Mouse (Mus musculus) hindbrain, embryonic 12.5 days (tissue): Measurements from ENCODE around the gene Higd2a. TPM values are rescaled to one million over a fixed set of nuclear protein-coding genes. Genes with fewer than 3 reads are reported as not detected.

Experiments used
- ATAC-seq: fragments of 200-750 bp; cut with Nextera tagmentation; 2 replicates; pipeline ENCODE4 v1.8.0; 2017; ENCODE audit warnings: moderate TSS enrichment; ENCODE audit not compliant: low FRiP score
- H3K27ac ChIP-seq: fragments of 300-500 bp; sonication (generic); 2 replicates; pipeline ENCODE4 v1.5.1; 2016; ENCODE audit warnings: mild to moderate bottlenecking
- H3K27me3 ChIP-seq: fragments of 300-500 bp; sonication (generic); 2 replicates; pipeline ENCODE4 v1.6.1; 2016; ENCODE audit warnings: mild to moderate bottlenecking
- H3K36me3 ChIP-seq: fragments of 300-500 bp; sonication (generic); 2 replicates; pipeline ENCODE4 v1.6.1; 2016; ENCODE audit warnings: mild to moderate bottlenecking
- H3K4me1 ChIP-seq: fragments of 300-500 bp; sonication (generic); 2 replicates; pipeline ENCODE4 v1.6.1; 2016
- H3K4me2 ChIP-seq: fragments of 300-500 bp; sonication (generic); replicated peaks from 2 replicates; pipeline ENCODE4 v1.6.1; 2016; ENCODE audit warnings: mild to moderate bottlenecking
- H3K4me3 ChIP-seq: fragments of 300-500 bp; sonication (generic); 2 replicates; pipeline ENCODE4 v1.5.1; 2016; ENCODE audit warnings: mild to moderate bottlenecking
- H3K9ac ChIP-seq: fragments of 300-500 bp; sonication (generic); 2 replicates; pipeline ENCODE4 v1.6.1; 2016; ENCODE audit warnings: mild to moderate bottlenecking, moderate library complexity
- H3K9me3 ChIP-seq: fragments of 300-500 bp; sonication (generic); replicated peaks from 2 replicates; pipeline ENCODE4 v1.6.1; 2016; ENCODE audit warnings: mild to moderate bottlenecking
- WGBS: fragments of 180-500 bp; shearing (Covaris S2); methylation state at CpG from one replicate; pipeline ENCODE4 v1.1.7; 2016; 5-methylcytosine and 5-hydroxymethylcytosine counted together
- polyA plus RNA-seq: library from polyadenylated mRNA; unstranded; fragments of >200 nt; fragmentation: Nextera tagmentation; extraction: Ambion mirVana; gene quantifications from 2 replicates; pipeline ENCODE4 v1.2.1, GENCODE M21; 2016

Gene Higd2a
- polyA plus RNA-seq, 1 experiment from 2014 or later, result 172 TPM

GRCm38 (mm10) chr13:54589414-54589995, 502 bp upstream of the Higd2a start:
- Histone ChIP-seq H3K27me3 (no peaks in the 10 kb centered on the region), H3K9me3 (no peaks in the 10 kb centered on the region), H3K27ac (no peak overlapping the region), H3K4me2 (peak overlapping the region; percentile 74), H3K36me3 (peaks cover 28% of the 10 kb centered on the region), H3K4me1 (peaks cover 17% of the 10 kb centered on the region), H3K9ac (peak overlapping the region; percentile 81), H3K4me3 (peak overlapping the region; percentile 58)
- ATAC-seq, result peak; percentile 46
- under 1% methylated on average over 24 of the region's 24 CpGs for WGBS

GRCm38 (mm10) chr13:54591776-54592356, 1.9 kb downstream of the Higd2a start:
- Histone ChIP-seq H3K27me3 (no peaks in the 10 kb centered on the region), H3K4me3 (no peak overlapping the region; the same call in 1 of the 2 replicates), H3K9me3 (no peaks in the 10 kb centered on the region), H3K36me3 (peaks cover 14% of the 10 kb centered on the region; the same call in 1 of the 2 replicates), H3K9ac (no peak overlapping the region), H3K27ac (no peak overlapping the region), H3K4me2 (peak overlapping the region; percentile 74; the same call in 1 of the 2 replicates), H3K4me1 (peaks cover 21% of the 10 kb centered on the region)
- WGBS, result 86% methylated on average over 8 of the region's 8 CpGs
- no peak for ATAC-seq

DNA sequence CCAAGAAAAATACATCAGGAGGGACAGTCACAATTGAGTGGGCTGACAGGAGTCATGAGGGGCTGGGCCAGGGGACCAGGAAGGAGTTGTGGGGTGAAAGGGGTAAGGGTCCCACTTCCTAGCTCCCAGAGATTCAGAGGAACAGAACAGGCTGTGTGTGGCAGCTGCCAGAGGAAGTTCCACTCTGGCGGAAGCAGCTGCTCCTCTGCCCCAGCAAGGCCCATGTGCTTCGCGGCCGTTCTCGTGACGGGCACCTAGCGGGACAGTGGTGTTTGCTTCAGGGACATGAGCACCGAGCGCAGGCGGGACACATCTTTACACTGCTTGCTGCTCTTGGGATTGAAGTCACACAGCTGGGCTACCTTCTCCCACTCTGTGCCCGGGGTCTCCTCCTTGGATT, 3.6 kb downstream of the Higd2a start:
- Histone ChIP-seq H3K4me3 (no peak overlapping the region), H3K27ac (no peak overlapping the region), H3K36me3 (peaks cover 12% of the 10 kb centered on the region), H3K9ac (no peak overlapping the region), H3K4me1 (peaks cover 21% of the 10 kb centered on the region), H3K9me3 (no peaks in the 10 kb centered on the region), H3K4me2 (no peak overlapping the region), H3K27me3 (no peaks in the 10 kb centered on the region)
- ATAC-seq, result no peak
- 94% methylated on average over 11 of the region's 11 CpGs for WGBS

DNA sequence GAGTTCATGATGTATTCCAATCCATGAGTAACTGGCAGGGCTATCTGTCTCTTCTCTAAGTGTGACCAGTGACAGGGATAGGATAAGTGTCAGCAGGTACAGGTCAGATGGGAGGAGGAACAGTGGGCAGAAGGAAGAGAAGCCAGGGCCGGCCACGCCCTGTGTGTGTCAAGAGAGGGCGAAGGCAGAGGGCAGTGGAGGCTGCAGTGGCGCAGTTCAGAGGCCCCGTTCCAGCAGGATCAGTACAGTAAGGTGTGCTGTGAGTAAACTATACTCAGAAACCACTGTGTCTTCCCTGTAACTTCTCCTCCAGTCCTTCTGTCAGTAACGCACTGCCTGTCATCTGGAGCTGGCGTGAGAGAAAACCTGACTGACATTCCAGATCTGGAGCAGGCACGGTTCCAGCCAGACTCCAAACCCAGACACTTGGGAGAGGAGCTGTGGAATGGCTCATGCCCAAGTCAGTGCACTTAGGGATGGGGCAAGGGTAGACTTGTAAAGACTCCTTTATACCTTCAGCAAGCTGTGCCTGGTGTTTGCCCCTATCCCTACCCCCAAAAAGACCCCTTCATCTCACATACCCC, 6.2 kb downstream of the Higd2a start:
- no peak overlapping the region for H3K27ac ChIP-seq
- ATAC-seq, result no peak
- 76% methylated on average over 8 of the region's 8 CpGs for WGBS
- peaks cover 24% of the 10 kb centered on the region for H3K36me3 ChIP-seq
- H3K27me3 ChIP-seq, result no peaks in the 10 kb centered on the region
- peaks cover 12% of the 10 kb centered on the region for H3K4me1 ChIP-seq
- no peak overlapping the region for H3K9ac ChIP-seq
- H3K9me3 ChIP-seq, result no peaks in the 10 kb centered on the region
- no peak overlapping the region for H3K4me3 ChIP-seq
- no peak overlapping the region for H3K4me2 ChIP-seq

- Histone ChIP-seq H3K4me3 (no peak overlapping the region), H3K9me3 (no peaks in the 10 kb centered on the region), H3K27ac (no peak overlapping the region), H3K4me1 (peaks cover 5% of the 10 kb centered on the region; the same call in 1 of the 2 replicates), H3K27me3 (no peaks in the 10 kb centered on the region), H3K4me2 (no peak overlapping the region), H3K9ac (no peak overlapping the region), H3K36me3 (peaks cover 24% of the 10 kb centered on the region)
- 57% methylated on average over 5 of the region's 5 CpGs for WGBS
- ATAC-seq, result no peak
Observed at GRCm38 (mm10) chr13:54596870-54597269, 6.9 kb downstream of the Higd2a start.

- peaks cover 24% of the 10 kb centered on the region for H3K36me3 ChIP-seq
- ATAC-seq, result no peak
- H3K4me2 ChIP-seq, result no peak overlapping the region
- no peak overlapping the region for H3K27ac ChIP-seq
- H3K4me3 ChIP-seq, result no peak overlapping the region
- 0 out of 2 replicates have a peak, but pooled peaks cover 4% of the 10 kb centered on the region for H3K4me1 ChIP-seq
- no peak overlapping the region for H3K9ac ChIP-seq
- no peaks in the 10 kb centered on the region for H3K9me3 ChIP-seq
- no peaks in the 10 kb centered on the region for H3K27me3 ChIP-seq
- 82% methylated on average over 12 of the region's 12 CpGs for WGBS
Observed at GRCm38 (mm10) chr13:54598622-54599143, 8.7 kb downstream of the Higd2a start.

DNA sequence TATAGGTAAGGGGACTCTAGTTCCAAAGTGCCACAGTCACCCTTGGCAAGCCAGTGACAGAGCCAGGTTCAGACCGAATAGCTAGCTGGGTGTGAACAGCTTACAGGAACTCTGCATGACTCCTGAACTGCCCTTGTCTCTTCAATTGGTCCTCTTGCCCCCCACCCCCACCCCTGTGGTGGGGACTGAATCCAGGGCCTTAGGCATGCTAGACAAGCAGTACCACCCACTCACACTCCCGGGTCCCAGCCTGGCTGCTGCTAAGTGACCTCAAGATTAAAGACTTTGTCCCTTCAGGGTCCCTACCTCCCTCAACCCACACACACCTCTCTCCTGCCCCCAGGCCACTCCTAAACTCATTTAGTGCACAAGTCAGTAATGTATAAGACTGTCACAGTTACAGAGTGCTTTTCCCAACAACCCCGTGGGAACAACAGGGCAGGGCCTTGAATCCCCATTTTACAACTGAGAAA, 12.7 kb downstream of the Higd2a start:
- ATAC-seq, result no peak
- Histone ChIP-seq H3K27ac (no peak overlapping the region), H3K4me1 (no peaks in the 10 kb centered on the region), H3K9me3 (no peaks in the 10 kb centered on the region), H3K4me2 (no peak overlapping the region), H3K9ac (no peak overlapping the region), H3K36me3 (peaks cover 18% of the 10 kb centered on the region), H3K4me3 (no peak overlapping the region), H3K27me3 (no peaks in the 10 kb centered on the region)
- 51% methylated on average over 3 of the region's 3 CpGs for WGBS

GRCm38 (mm10) chr13:54603501-54603900, 13.5 kb downstream of the Higd2a start:
- no peak for ATAC-seq
- H3K27ac ChIP-seq, result no peak overlapping the region
- no peak overlapping the region for H3K4me2 ChIP-seq
- H3K36me3 ChIP-seq, result peaks cover 12% of the 10 kb centered on the region
- no peak overlapping the region for H3K9ac ChIP-seq
- H3K4me1 ChIP-seq, result peaks cover 6% of the 10 kb centered on the region
- no peak overlapping the region for H3K4me3 ChIP-seq
- H3K9me3 ChIP-seq, result no peaks in the 10 kb centered on the region
- H3K27me3 ChIP-seq, result no peaks in the 10 kb centered on the region

DNA sequence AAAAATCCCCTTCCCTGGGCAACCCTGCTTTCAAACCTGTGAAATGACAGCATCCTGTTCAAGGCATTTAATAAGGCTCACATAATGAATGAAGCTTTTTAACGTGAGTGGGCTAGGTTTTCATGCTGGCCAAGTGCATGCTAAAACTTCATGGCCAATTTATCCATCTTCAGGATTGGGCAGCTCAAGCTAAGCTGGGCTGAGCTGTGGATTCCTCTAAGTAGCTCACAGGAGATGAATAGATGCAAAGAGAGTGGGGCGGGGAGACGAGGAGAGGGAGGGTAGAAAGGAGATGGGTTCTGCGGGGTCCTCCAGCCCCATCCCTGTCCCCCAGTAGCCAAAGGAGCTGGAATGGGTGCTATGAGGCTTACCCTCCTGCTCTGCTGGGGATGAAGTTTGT, 14.2 kb downstream of the Higd2a start:
- Histone ChIP-seq H3K9ac (no peak overlapping the region), H3K4me3 (no peak overlapping the region), H3K4me1 (peaks cover 13% of the 10 kb centered on the region), H3K27ac (no peak overlapping the region), H3K4me2 (no peak overlapping the region), H3K27me3 (no peaks in the 10 kb centered on the region), H3K9me3 (no peaks in the 10 kb centered on the region), H3K36me3 (peaks cover 5% of the 10 kb centered on the region)
- ATAC-seq, result no peak
- 62% methylated on average over 4 of the region's 4 CpGs for WGBS

DNA sequence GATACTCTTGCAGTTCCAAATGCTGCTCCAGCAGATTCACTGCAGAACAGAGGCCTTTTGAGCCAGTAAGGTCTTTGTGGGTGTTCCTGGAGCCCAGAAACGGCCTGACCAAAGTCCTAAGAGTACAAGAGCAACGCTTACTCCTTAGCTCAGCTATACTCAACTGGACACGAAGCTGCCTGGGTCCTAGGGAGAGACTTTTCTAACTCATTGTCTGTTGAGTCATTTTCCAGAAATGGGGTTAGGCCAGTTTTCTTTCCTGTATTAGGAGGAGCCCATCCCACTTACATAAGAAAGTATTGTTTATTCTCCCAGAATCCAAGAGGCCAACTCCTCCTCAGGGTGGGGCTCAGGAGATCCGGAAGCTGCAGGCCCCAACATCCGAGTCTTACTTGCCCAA, 15.4 kb downstream of the Higd2a start:
- WGBS, result 74% methylated on average over 5 of the region's 5 CpGs
- H3K27ac ChIP-seq, result no peak overlapping the region
- no peak for ATAC-seq
- H3K4me3 ChIP-seq, result no peak overlapping the region
- H3K9ac ChIP-seq, result no peak overlapping the region
- no peaks in the 10 kb centered on the region for H3K36me3 ChIP-seq
- peaks cover 20% of the 10 kb centered on the region for H3K4me1 ChIP-seq
- no peak overlapping the region for H3K4me2 ChIP-seq
- H3K27me3 ChIP-seq, result no peaks in the 10 kb centered on the region
- H3K9me3 ChIP-seq, result no peaks in the 10 kb centered on the region

GRCm38 (mm10) chr13:54607204-54607603, 17.2 kb downstream of the Higd2a start:
- no peak overlapping the region for H3K4me2 ChIP-seq
- H3K27ac ChIP-seq, result no peak overlapping the region
- peaks cover 25% of the 10 kb centered on the region for H3K4me1 ChIP-seq
- 72% methylated on average over 5 of the region's 5 CpGs for WGBS
- no peak for ATAC-seq
- H3K9ac ChIP-seq, result no peak overlapping the region
- no peaks in the 10 kb centered on the region for H3K9me3 ChIP-seq
- no peaks in the 10 kb centered on the region for H3K36me3 ChIP-seq
- H3K4me3 ChIP-seq, result no peak overlapping the region
- no peaks in the 10 kb centered on the region for H3K27me3 ChIP-seq

DNA sequence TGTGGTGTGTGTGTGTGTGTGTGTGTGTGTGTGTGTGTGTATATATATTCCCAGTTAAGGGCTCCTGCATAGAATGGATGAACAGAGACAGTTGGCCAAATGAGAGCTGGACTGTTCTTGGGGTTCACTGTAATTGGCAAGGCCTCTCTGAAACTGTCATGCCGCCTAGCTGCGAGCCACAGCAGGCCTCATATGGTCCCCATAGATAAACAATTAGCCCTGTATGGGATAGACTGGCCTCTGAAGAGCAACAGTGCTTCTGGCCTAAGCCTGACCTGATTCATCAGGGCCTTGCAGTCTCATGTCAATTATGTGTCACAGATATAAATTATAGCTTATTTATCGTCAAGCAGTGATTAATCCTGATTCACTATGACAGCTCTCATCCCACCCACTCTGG, 18.0 kb downstream of the Higd2a start:
- Histone ChIP-seq H3K9me3 (no peaks in the 10 kb centered on the region), H3K9ac (no peak overlapping the region), H3K4me3 (no peak overlapping the region), H3K27me3 (no peaks in the 10 kb centered on the region), H3K4me2 (no peak overlapping the region), H3K4me1 (peaks cover 25% of the 10 kb centered on the region), H3K27ac (no peak overlapping the region), H3K36me3 (no peaks in the 10 kb centered on the region)
- WGBS, result 70% methylated on average over 3 of the region's 3 CpGs
- no peak for ATAC-seq
